Mouse (Mus musculus) liver (tissue): ENCODE data around the gene Prm3.
"Not testable (repeated sequence)": the region's sequence is repeated elsewhere in the genome, so short reads cannot be mapped to it uniquely, and the experiment has no call there.

Source experiments
- DNase-seq: peaks from one replicate; pipeline ENCODE4 v3.0.0-alpha.2; 2020; ENCODE audit warnings: mixed read lengths

Prm3 gene

DNA sequence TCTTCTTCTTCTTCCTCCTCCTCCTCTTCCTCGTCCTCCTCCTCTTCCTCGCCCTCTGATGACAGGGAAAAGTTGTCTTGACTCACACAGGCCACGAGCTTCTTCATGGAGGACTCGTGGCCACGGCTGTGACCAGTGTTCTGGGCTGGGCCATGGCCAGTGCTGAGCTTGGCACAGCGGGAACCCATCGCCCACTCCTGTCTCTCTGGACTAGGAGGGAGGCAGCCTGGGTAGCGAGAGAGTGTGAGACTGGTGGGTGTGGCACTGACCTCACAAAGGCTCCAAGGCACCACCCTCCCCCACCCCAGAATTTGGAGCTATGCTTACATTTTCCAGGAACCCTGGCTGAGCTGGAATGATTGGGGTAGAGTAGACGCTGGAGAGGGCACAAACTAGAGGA lies at the start of gene Prm3:
Gene Prm3, minus strand, starts transcription at position 213 of the 400 bp plus-strand sequence.
- DNase-seq = no peak

- DNase-seq = no peak
These were observed 49.3 kb upstream of the Prm3 start for GRCm38 (mm10) chr16:10840018-10840417.

DNA sequence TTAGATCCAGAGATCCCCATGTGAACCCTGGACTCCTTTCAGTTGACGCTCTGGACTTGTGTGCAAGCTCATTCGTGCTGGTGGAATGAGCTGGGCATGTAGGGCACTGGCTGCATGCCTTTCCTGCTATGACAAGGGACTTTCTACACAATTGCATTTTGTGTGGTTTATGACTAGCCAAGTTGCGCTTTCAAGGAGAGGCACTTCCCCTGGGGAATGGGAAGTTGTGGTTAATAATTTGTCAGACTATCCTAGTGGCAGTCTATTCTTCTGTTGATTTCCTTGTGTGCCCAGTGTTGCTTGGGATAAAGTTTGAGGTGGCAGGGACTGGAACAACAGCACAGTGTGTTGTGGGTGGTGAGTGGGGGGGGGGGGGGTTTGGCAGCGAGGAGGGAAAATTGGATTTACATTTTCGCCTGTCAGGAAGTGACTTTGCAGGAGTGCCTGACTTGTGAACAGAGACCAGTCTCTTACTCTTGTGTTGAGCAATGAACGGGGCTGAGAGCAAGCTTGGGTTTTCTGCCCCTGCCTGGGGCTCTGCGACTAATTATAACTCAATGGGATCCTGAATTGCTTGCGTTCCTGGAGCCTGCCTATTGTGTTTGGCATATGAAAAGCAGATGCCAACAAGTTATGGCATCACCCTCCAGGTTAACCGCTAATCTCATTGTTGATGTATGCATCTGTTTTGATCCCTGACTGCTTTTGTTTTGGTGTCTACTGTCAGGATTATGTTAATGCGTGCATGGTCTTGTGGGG lies 48.0 kb upstream of the Prm3 start:
- DNase-seq = no peak

GRCm38 (mm10) chr16:10837903-10838302 lies 47.2 kb upstream of the Prm3 start:
- DNase-seq = no peak

GRCm38 (mm10) chr16:10837250-10837649 lies 46.5 kb upstream of the Prm3 start:
- DNase-seq = no peak

DNA sequence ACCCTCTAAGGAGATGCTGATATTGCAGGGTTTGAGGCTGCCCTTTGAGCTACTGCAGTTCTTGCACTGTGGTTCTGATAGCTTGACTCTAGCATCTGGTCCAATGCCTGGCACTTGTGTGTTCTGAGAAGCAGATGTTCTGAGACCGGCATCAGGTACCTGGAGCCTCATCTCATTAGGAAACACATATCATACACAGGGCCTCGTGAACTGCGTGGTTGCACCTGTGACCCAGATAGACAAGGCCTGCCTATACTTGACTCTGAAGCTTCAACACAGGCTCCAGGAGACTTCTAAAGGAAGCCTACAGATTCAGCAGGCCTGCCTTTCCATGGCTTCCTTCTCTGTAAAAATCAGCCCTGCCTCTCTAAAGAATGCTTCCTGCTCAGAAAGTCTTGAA lies 45.7 kb upstream of the Prm3 start:
- DNase-seq = no peak

- DNase-seq = peak; percentile 93
These were observed 44.3 kb upstream of the Prm3 start, which contains the start of gene Rmi2 for GRCm38 (mm10) chr16:10834911-10835587. Gene Rmi2, plus strand, starts transcription at chr16:10835059.

DNA sequence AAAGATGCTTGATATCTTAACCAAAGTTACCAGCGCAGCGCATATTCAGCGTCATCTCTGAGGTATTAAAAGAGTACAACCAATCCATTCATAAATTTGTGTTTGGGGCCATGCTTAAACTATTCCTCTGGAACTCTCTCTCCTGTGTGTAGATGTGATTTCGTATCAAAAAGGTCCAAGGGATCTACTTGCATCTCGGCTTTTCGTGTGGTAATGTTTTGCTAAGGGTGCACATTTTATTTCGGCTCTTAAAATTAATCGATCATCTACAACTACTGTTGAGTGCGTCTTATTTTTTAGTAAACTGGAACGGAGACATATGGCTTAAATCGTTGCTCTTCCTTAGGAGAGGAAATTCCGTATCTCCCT lies 43.8 kb upstream of the Prm3 start:
- no peak for DNase-seq

DNA sequence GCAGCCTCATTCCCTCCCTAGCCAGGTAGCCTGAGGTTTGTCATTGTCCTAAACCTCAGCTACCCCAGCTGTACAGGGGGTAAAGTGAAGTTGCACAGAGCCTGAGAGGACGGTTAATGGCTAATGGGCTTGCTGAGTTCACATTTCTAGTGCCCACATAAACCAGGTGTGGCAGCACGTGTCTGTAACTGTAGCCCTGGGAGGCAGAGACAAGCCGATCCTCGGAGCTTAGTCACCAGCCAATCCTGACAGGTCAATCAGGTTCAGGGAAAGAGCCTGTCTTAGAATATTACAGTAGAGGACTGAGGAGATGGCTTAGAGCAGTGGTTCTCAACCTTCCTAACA lies 37.7 kb upstream of the Prm3 start:
- DNase-seq = no peak

DNA sequence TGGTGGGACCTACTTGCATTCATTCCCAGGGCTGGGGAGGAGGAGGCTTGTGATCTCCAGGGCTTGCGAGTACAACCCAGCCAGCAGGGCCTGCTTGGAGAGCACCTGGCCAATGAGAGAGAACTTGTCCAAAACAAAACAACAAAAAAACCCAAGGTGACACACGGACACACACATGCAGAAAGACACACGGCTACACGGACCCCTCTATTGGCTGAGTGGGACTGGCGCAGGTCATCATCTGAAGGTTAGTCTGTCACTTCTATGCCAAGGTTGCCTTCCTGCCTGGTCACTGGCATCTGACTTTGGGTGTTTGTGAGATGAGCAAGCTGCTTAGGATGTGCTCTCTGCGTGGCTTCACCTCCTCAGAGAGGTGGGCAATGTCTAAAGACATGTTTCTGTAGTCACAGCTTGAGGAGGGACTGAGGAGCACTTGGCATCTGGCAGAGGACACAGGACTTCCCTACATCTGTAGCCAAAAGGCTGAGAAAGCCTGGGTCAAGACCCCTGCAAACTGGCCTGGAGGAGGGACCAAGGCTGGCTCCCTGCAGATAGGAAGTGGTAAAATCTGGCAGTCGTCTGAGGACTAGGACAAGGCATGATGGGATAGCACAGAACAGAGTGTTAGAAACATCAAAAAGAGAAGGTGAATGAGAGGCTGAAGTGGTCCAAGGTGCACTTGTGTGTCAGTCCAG lies 37.2 kb upstream of the Prm3 start:
- DNase-seq = no peak

DNA sequence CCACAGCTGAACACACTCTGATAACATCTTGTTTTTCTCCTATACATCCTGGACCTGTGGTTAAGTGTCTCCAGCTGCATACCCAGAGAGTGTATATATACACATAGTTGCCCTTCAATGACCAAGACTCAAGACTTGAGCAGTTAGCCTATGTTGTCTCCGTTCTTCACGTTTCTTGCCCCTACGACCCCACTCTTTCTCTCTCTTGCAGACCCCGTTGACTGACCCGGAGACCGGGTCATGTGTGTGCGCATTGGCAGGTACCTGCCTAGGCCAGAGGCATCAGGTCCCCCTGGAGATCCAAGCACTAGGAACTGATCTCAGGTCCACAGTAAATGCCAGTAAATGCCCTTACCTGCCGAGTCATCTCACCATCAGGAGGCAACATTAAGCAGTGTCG lies 36.6 kb upstream of the Prm3 start:
- no peak for DNase-seq

- DNase-seq = no peak
These were observed 35.1 kb upstream of the Prm3 start for GRCm38 (mm10) chr16:10825840-10826239.

GRCm38 (mm10) chr16:10824536-10824935 lies 33.8 kb upstream of the Prm3 start:
- no peak for DNase-seq

- no peak for DNase-seq
These were observed 30.7 kb upstream of the Prm3 start for GRCm38 (mm10) chr16:10821387-10821786.

GRCm38 (mm10) chr16:10819966-10820365 lies 29.3 kb upstream of the Prm3 start:
- DNase-seq = no peak

DNA sequence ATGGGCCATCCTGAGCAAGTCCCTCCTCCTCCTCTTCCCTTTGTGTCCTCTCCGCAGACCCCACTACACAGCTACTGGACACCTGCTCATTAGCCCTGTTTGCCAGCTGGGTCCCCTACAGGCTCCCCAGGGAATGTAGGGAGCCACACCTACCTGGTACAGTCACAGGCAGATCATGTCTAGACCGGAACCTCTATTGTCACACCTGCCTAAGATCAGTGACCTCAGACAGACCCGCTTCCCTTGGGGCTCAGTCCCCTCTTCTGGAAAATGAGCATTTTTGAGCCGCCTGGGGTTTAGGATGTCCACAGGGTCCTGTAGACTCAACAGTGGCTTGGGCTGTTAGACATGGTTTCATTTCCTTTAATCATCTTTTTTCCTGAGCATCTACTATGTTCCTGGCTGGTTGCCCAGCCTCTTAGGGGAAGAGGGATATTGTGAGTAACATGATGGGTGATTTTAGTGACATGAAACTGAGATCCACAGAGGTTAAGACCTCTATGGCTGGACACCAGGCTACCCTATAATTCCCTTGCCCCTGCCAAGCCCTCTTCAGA lies 27.9 kb upstream of the Prm3 start:
- no peak for DNase-seq

- peak; percentile 40 for DNase-seq
These were observed 24.1 kb upstream of the Prm3 start for GRCm38 (mm10) chr16:10814864-10815263.

GRCm38 (mm10) chr16:10813726-10814125 lies 23.0 kb upstream of the Prm3 start:
- DNase-seq = no peak

GRCm38 (mm10) chr16:10812865-10813371 lies 22.2 kb upstream of the Prm3 start, which contains the start of gene Gm11172:
Gene Gm11172, plus strand, starts transcription at chr16:10812915.
- DNase-seq = no peak

- no peak for DNase-seq
These were observed 19.7 kb upstream of the Prm3 start for GRCm38 (mm10) chr16:10810376-10810775.

DNA sequence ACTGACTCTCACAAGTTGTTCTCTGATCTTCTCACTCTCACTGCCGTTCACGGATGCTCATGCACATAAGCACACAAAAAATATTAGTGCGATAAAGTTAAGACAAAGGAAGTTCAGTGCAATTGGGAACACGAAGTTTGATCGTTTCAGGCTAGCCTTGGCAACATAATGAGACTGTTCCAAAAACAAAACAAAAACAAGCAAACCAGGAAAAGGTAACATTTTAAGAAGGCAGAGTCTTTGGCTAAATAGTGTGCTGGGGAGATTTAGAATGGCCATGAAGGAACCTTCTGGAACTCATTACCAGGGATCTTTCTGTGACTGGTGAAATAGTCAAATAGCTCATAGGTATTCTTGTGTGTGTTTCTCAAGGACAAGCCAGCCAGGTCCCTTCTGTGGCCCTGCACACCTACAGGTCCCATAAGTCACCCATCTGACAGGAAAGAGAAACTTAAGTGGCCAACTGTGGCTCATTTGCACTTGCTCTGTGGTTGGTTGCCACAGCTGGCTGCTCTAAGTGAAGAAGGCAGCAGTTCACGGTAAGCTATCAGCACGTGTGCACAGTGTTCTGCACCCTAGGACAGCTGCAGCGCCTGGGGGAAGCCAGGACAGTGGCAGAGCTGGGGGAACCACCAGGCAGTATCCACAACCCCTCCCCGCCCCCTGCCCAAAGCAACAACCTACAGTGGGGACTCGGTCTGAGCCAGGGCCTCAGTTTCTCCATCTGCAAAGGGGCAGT lies 15.2 kb upstream of the Prm3 start, which contains the start of gene Prm1:
Gene Prm1, minus strand, starts transcription at position 51 of the 739 bp plus-strand sequence.
- DNase-seq = no peak

DNA sequence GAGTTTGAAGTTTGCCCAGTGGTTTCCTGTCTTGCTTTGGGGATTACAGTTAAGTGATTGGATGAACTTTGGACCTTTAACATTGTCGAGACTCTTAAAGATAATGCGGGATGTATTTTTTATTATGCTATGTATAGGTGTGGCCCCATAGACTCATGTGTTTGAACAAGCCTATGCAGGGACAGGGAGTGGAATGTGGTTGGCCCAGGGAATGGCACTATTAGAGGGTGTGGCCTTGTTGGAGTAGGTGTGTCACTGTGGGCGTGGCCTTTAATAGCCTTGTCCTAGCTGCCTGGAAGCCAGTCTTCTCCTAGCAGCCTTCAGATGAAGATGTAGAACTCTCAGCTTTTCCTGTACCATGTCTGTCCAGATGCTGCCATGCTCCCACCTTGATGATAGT lies 11.7 kb upstream of the Prm3 start:
- not testable (repeated sequence) for DNase-seq

DNA sequence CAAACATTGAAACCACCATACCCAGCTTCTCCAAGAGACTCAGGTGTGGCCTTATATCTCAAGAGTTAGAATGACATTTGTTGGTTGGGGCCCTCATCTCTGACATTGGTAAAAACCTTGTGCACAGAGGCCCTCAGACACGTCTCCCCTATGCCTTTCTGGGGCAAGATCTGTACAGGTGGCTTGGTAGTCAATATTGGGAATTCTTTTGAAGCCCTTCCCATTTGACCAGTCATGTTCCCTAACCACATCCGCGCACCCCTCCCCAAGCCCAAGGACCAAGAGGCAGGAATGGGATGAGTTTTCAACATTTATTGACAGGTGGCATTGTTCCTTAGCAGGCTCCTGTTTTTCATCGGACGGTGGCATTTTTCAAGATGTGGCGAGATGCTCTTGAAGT lies 5.3 kb upstream of the Prm3 start, which contains the start of gene Prm2:
Gene Prm2, minus strand, starts transcription at position 101 of the 400 bp plus-strand sequence.
- no peak for DNase-seq
